Mouse (Mus musculus): ENCODE data around the gene Olfr1513.
"Not testable (repeated sequence)": the region's sequence is repeated elsewhere in the genome, so short reads cannot be mapped to it uniquely, and the experiment has no call there.

The Olfr1513 gene

GRCm38 (mm10) chr14:52356308-52356707, at the start of gene Olfr1513:
Gene Olfr1513 (minus strand): TSS chr14:52356408.
- no peak for ATAC-seq (ENCODE audit: low TSS enrichment)

GRCm38 (mm10) chr14:52397279-52397678, 41.1 kb upstream of the Olfr1513 start, which contains the start of gene Olfr1511:
Gene Olfr1511 (minus strand): TSS chr14:52397379.
- ATAC-seq (ENCODE audit: low TSS enrichment), result no peak

- ATAC-seq (ENCODE audit: low TSS enrichment), result not testable (repeated sequence)
Observed at GRCm38 (mm10) chr14:52390084-52390848, 34.1 kb upstream of the Olfr1513 start.

GRCm38 (mm10) chr14:52379068-52379467, 22.9 kb upstream of the Olfr1513 start, which contains the start of gene Olfr1512:
Gene Olfr1512 (minus strand): TSS chr14:52379168.
- no peak for ATAC-seq (ENCODE audit: low TSS enrichment)

GRCm38 (mm10) chr14:52368741-52369140, 12.5 kb upstream of the Olfr1513 start:
- ATAC-seq (ENCODE audit: low TSS enrichment), result peak; percentile 85

- ATAC-seq (ENCODE audit: low TSS enrichment), result no peak
Observed at GRCm38 (mm10) chr14:52339512-52339852, 16.7 kb downstream of the Olfr1513 start.

- ATAC-seq (ENCODE audit: low TSS enrichment), result peak; percentile 90
Observed at GRCm38 (mm10) chr14:52338751-52339511, 17.3 kb downstream of the Olfr1513 start.

GRCm38 (mm10) chr14:52332171-52332570, 24.0 kb downstream of the Olfr1513 start:
- ATAC-seq (ENCODE audit: low TSS enrichment), result no peak

GRCm38 (mm10) chr14:52331069-52331750, 25.0 kb downstream of the Olfr1513 start:
- no peak for ATAC-seq (ENCODE audit: low TSS enrichment)

- no peak for ATAC-seq (ENCODE audit: low TSS enrichment)
Observed at GRCm38 (mm10) chr14:52327910-52328812, 28.0 kb downstream of the Olfr1513 start, which contains the start of gene Sall2. Gene Sall2 (minus strand): TSS chr14:52328762.

- no peak for ATAC-seq (ENCODE audit: low TSS enrichment)
Observed at GRCm38 (mm10) chr14:52327375-52327901, 28.8 kb downstream of the Olfr1513 start.

GRCm38 (mm10) chr14:52325890-52326289, 30.3 kb downstream of the Olfr1513 start:
- peak; percentile 94 for ATAC-seq (ENCODE audit: low TSS enrichment)

- ATAC-seq (ENCODE audit: low TSS enrichment), result no peak
Observed at GRCm38 (mm10) chr14:52319361-52319760, 36.8 kb downstream of the Olfr1513 start.

- ATAC-seq (ENCODE audit: low TSS enrichment), result peak; percentile 7; the same call in 1 of the 2 replicates
Observed at GRCm38 (mm10) chr14:52316441-52317225, 39.6 kb downstream of the Olfr1513 start.

GRCm38 (mm10) chr14:52315792-52316440, 40.3 kb downstream of the Olfr1513 start:
- ATAC-seq (ENCODE audit: low TSS enrichment), result peak; percentile 53

GRCm38 (mm10) chr14:52315283-52315780, 40.9 kb downstream of the Olfr1513 start:
- no peak for ATAC-seq (ENCODE audit: low TSS enrichment)

GRCm38 (mm10) chr14:52314808-52315150, 41.4 kb downstream of the Olfr1513 start:
- no peak for ATAC-seq (ENCODE audit: low TSS enrichment)

GRCm38 (mm10) chr14:52313931-52314807, 42.0 kb downstream of the Olfr1513 start:
- ATAC-seq (ENCODE audit: low TSS enrichment), result no peak
